Mouse (Mus musculus) left cerebral cortex, adult 2 months (tissue): ENCODE measurements at regions not wholly inside any gene's neighbourhood (a gene's known extent, or its start where the extent isn't known, plus 50 kb on each side); places are given as distances from the start of the nearest gene placed in this dataset.
A peak's percentile ranks its signal among the peaks of the same experiment; 100 is the strongest.

Source experiments
- DNase-seq, 2 experiments: peaks; one replicate each; pipeline ENCODE4 v3.0.0; 2021 to 2022; ENCODE audit warnings: low spot score in 2 of 2, mixed read lengths in 1 of 2; ENCODE audit errors: extremely low spot score in 1 of 2
- H3K27ac ChIP-seq: fragments of 200-600 bp; 2 replicates; pipeline ENCODE4 v1.8.1; 2022
- H3K4me3 ChIP-seq: fragments of 200-600 bp; 2 replicates; pipeline ENCODE4 v1.8.1; 2022
- CTCF ChIP-seq: fragments of 200-600 bp; IDR thresholded peaks from 2 replicates; pipeline ENCODE4 v1.8.1; 2022; ENCODE audit warnings: antibody characterized with exemption, mild to moderate bottlenecking, moderate library complexity
- intact Hi-C: fragments of 180-260 bp; cut with DNase I; formaldehyde crosslinking; loops from one replicate; pipeline ENCODE4 v1.15.1; 2025

GRCm38 (mm10) chr9:43491024-43491751 is 180.5 kb downstream of the Trim29 start:
- no peak for DNase-seq
- Histone ChIP-seq H3K4me3 (no peak overlapping the region), H3K27ac (no peak overlapping the region)
- peak; percentile 76 for TF ChIP-seq CTCF
- intact Hi-C loops: loop anchor here (1.0 kb wide), 1 partner anchor 152 kb away; no protein-coding TSS in a partner anchor

DNA sequence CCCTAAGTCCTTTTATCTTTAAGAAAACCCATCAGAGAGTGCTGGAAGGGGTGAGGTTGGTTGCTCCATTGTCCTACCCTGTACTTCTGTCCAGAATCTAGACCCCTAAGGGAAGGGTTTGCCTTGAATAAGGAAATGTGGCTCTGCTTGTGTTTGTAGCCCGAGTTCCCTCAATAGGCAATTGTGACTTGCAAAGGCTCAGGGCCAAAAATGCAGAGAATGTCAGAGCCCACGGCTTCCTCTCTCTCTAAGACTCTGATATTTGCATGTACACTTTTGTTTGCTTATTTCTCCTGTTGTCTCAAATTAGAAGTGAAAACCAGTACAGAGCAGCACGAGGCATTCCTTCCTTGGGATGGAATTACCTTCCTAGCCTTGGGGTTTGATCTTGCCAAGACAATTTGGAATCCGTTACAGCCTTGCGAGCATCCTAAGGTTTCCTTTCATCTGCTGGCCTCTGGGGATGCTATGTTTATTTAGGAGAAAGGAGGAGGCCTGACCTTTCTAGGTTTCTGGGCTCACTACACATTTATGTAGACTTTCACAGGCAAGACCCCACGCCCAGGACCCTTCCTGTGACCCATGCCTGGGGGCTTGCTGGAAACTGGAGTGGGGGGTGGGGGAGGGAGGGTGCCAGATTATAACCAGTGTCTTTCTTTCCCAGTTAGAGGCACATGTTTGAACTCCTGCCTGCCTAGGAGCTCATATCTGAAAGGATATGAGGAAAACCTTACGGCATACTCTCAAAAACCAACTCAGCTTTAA is 181.8 kb downstream of the Trim29 start:
- H3K4me3 ChIP-seq: no peak overlapping the region
- DNase-seq: no peak
- intact Hi-C loops: no loop called here
- no peak overlapping the region for H3K27ac ChIP-seq
- TF ChIP-seq CTCF: no peak

GRCm38 (mm10) chr9:43498596-43498995 is 187.9 kb downstream of the Trim29 start:
- no peak for TF ChIP-seq CTCF
- intact Hi-C loops: no loop called here
- Histone ChIP-seq H3K4me3 (no peak overlapping the region), H3K27ac (no peak overlapping the region)
- no peak for DNase-seq

DNA sequence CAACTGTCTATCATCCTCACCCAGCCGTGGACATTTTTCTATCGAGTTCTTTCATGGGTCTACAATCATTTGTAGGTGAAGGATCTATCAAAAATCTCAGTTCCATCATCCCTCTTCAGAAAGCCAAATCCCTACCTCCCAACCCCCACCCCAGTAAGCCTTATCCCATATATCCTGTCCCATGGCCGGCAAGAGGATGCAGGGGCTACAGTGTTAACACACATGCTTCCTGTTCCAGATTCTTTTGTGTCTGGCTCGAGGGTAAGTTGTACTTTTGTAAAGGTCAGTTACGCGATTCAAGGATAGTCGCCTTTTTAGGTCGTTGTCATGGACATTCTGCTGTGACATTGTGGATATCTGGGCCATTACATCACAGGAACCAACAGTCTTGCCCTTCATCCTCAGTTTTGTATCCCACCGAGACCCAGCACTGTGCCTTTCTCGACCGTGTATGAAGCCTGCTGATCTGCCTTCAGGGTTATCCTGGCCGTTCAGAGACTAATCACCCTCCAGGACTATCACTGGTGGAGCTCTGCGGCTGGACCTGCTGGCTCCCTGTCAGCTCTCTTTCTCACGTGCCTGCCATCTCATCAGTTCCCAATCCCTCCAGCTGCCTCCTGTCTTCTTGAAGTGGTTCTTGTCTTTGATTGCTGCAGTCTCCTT is 193.8 kb downstream of the Trim29 start:
- TF ChIP-seq CTCF: no peak
- H3K27ac ChIP-seq: no peak overlapping the region
- DNase-seq: no peak
- no peak overlapping the region for H3K4me3 ChIP-seq
- intact Hi-C loops: no loop called here

DNA sequence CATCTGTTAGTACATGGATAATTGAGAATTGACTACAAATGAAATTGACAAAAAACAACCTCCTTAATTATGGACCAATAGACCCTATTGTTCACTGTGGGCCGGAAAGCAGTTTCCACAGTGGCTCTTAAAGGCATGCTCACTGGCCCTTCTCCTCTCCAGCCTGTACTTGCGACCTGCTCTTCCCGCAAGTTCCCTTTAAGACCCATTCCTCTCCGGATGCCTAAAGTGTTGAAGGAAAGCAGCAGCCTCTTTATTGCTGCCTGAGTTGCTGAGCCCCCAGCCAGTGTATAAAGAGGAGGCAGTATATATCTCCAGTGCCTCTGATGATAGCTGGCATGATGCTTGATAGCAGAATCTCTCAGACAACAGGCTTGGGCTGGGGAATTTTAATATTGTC is 195.2 kb downstream of the Trim29 start:
- intact Hi-C loops: no loop called here
- no peak for DNase-seq
- Histone ChIP-seq H3K27ac (no peak overlapping the region), H3K4me3 (no peak overlapping the region)
- TF ChIP-seq CTCF: no peak

DNA sequence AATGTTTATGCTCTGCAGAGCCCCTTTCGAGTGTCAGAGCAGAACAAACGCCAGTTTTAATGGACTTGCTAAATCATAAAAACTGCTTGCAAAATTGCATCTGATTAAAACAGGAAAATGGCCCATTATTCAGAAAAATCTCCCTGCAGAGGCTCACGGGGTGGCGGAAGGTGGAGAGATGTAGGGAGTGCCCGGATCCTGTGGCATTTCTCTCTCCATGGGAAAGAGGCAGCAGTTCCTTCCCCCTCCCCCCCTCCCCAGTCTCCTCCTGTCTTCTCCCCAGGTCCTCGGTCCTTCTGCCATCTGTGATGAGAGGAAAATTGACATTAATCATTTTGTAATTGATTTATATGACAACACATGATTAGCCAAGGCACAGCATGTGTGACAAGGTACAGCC is 195.6 kb downstream of the Trim29 start:
- TF ChIP-seq CTCF: no peak
- no peak for DNase-seq
- no peak overlapping the region for H3K27ac ChIP-seq
- intact Hi-C loops: no loop called here
- H3K4me3 ChIP-seq: no peak overlapping the region

- Histone ChIP-seq H3K27ac (no peak overlapping the region), H3K4me3 (no peak overlapping the region)
- no peak for DNase-seq
- intact Hi-C loops: no loop called here
- no peak for TF ChIP-seq CTCF
Observed at GRCm38 (mm10) chr9:43512806-43513205, 202.2 kb downstream of the Trim29 start.

GRCm38 (mm10) chr9:43514731-43515458 is 204.2 kb downstream of the Trim29 start:
- DNase-seq: no peak
- intact Hi-C loops: no loop called here
- Histone ChIP-seq H3K27ac (no peak overlapping the region), H3K4me3 (no peak overlapping the region)
- no peak for TF ChIP-seq CTCF

DNA sequence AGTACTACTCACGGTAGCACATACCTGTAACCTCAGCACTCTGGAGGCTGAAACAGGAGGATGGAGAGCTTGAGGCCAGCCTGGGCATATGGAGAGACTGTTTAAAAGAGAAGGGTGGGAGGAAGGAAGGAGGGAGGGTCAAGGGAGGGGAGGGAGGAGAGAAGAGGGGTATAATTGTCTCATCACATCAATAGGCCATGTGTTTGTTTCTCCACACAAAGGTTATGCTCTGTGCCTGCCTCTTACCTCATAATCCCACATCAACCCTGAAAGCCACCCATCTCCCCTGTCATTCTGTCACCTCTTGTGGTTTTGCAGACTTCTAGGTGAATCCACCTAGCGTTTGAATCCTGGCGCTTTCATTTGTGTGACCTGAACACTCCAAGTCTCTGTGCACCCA is 210.3 kb downstream of the Trim29 start:
- intact Hi-C loops: no loop called here
- H3K4me3 ChIP-seq: no peak overlapping the region
- no peak for DNase-seq
- no peak for TF ChIP-seq CTCF
- H3K27ac ChIP-seq: peak overlapping the region; percentile 36; the same call in 1 of the 2 replicates

DNA sequence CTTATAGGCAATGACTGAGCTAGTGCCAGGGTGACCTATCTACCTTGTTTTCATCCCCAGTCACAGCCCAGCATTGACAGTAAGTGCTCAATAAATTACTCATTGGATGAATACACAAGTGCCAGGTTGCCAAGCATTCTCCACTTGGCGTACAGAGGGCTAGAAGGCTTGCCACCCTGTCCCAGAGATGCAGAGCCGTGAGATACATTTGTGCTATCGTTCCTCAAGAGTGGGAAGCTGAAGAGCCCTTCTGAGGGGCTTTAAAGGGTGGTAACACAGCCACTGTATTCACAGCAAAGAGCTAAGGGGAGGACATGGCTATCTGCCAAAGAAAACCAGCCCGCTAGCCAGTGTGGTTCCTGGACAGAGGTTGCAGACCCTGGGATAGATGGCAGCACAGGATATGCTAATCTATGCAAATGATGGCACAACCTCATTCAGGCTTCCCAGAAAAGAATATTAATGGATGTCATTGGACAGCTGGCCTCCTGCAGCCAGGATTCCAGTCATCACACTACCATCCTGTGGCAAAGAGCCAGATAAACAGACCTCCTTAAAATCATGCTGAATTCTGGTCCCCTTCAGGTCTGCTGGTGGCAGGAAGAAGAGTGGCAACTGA is 214.4 kb downstream of the Trim29 start:
- no peak overlapping the region for H3K4me3 ChIP-seq
- no peak for TF ChIP-seq CTCF
- no peak overlapping the region for H3K27ac ChIP-seq
- intact Hi-C loops: no loop called here
- no peak for DNase-seq

GRCm38 (mm10) chr9:43532187-43532586 is 211.6 kb upstream of the Nectin1 start:
- intact Hi-C loops: no loop called here
- no peak for TF ChIP-seq CTCF
- DNase-seq: no peak
- Histone ChIP-seq H3K4me3 (no peak overlapping the region), H3K27ac (no peak overlapping the region)
